Mouse (Mus musculus) ES-Bruce4 (cell line): ENCODE results near the gene Nedd4.

Source experiments
- EP300 ChIP-seq: IDR thresholded peaks from 2 replicates; pipeline ENCODE4 v1.6.1; 2011; ENCODE audit warnings: low read depth, low read length; ENCODE audit not compliant: insufficient read depth
- POLR2A ChIP-seq: IDR thresholded peaks from one replicate; pipeline ENCODE4 v1.8.1; 2011; ENCODE audit warnings: low read length; ENCODE audit not compliant: insufficient read depth

DNA sequence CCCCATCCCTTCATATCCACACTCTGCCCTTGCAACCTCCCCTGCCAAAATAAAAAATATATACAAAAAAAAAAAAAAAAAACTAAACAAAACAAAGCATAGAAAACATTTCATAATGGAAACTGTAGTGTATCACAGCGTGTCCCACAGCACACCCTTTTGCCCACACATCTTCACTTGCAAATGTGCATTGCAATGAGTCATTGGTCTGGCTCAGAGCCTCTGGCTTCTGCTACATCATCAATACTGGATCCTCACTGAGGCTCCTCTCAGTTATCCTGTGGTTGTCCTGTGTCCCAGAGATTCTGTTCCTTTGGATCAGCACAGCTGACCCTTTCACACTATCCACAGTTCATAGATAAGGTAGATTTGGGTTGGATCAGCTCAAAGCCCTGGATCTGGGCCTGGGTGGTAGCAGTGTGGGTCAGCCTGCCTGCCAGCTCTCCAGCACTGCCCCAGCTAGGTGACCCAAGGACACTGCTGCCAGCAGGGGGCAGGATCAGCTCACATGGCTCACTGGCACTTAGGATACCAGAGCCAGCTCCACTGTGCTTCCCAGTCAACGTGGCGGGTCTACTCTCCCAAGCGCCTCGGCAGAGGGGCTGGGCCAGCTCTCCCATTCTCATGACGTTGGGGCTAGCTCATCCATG is 7.4 kb upstream of the Nedd4 start:
- TF ChIP-seq EP300, result no peak
- TF ChIP-seq POLR2A, result no peak
